Mouse (Mus musculus): ENCODE results near the gene Gm10277.
"Not testable (repeated sequence)": the region's sequence is repeated elsewhere in the genome, so short reads cannot be mapped to it uniquely, and the experiment has no call there.

Gene Gm10277

DNA sequence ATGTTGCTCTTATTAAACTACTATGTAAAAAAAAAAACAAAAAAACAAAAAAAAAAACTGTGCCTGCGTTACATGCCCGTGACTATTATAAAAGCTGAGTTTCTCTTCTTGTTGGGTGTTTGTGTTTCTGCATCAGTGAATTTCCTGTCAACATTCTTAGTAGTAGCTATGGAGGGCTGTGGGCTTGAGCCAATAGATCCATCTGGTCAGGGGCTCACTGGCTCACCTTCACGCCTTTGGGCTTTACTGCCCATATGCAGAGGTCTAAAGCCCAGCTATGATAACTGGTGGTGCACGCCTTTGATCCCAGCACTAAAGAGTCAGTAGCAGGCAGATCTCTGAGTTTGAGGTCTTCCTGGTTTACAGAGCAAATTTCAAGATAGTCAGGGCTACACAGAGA is 18.1 kb downstream of the Gm10277 start:
- DNase-seq = no peak

- peak; percentile 97 for DNase-seq
Measured at GRCm38 (mm10) chr11:77766351-77767001, 21.1 kb downstream of the Gm10277 start.

DNA sequence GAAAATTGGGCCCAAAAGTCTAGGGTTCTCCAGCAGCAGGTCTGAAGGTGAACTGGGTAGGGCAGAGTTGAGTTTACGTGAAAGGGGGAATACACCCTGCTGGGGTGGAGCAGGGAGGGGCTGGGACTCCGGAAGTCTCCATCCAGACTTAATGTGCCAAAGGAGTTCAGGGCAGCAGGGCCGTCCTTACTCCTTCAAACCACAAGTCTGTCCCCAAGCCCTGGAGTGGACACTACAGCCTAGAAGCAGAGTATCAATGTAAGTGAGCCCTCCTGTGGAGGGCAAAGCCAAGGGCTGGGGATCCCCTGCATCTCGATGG is 22.1 kb downstream of the Gm10277 start:
- DNase-seq = no peak

GRCm38 (mm10) chr11:77764694-77765458 is 22.7 kb downstream of the Gm10277 start:
- DNase-seq = peak; percentile 98

DNA sequence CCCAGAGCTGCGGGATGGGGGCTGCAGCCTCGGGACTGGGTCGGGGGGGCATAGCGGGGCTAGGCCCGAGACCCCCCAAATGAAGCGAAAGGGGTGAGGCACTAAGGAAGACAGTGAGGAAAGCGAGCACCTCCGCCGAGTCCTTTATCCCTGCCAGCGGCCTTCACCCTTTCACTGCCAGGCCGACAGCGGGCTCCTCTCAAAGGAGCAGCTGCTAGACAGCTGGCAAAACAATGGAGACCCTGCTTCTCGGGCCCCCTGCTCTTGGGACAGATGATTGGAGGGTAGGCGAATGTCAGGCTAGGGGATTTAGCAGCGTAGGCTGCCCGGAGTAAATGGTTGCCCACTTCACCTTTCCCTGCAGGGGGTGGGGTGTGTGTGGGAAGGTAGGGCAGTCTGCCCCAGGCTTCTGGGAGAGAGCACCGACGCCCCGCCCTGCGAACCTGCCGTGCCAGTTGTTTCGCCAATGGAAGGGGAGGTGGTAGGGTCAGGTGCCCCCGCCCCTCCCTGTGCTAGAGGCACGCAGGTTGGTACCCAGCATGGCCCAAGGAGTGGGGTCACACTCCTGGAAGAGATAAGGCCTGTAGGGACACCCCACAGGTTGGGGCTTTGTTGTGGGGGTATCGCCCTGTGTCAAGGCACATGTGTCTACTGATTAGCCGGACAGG is 23.7 kb downstream of the Gm10277 start:
- peak; percentile 96 for DNase-seq

DNA sequence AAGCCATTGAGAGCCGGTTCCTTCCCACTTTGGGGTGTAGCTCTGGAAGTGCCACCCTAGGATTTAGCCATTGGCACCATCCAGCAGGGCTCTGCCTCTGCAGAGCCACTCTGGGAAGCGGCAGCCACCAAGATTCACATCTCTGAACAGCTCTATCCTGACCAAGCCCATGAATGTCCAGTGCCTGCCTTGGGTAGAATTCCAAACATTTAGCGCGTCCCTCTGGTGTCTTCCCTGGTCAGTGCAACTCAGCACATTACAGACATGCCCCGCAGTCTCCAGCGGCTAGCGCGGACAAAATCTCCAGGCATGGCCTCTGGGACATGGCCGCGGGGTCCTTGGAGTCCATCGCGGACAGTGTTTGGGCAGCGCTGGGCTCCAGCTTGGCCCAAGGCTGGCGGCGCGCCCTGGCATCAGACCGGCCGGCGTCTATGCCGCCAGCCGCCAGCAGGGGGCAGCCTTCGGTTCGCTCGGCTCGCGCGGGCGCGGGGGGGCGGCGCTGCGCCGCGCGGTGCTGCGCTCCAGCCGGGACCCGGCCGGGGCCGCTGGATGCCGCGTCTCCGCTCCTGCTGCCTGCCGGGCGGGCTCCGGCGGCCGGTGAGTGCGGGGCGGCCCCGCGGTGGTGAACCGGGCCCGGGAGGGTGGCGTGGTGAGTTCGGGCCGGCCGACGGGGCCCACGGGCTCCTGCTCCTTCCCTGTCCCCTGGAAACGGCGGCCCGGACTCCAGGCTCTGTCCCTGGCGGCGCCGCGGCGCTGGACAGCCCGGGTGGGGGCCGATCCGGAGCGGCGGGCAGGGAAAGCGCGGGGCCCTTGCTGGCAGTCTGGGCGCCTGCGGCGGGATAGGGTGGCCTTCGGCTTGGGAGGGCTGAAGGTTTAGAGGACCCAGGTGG is 24.5 kb downstream of the Gm10277 start, which contains the start of gene Myo18a:
Myo18a (plus strand) TSS at position 464 of the 890 bp plus-strand sequence.
- DNase-seq = peak; percentile 98

- no peak for DNase-seq
Measured at GRCm38 (mm10) chr11:77760031-77760430, 27.5 kb downstream of the Gm10277 start.

DNA sequence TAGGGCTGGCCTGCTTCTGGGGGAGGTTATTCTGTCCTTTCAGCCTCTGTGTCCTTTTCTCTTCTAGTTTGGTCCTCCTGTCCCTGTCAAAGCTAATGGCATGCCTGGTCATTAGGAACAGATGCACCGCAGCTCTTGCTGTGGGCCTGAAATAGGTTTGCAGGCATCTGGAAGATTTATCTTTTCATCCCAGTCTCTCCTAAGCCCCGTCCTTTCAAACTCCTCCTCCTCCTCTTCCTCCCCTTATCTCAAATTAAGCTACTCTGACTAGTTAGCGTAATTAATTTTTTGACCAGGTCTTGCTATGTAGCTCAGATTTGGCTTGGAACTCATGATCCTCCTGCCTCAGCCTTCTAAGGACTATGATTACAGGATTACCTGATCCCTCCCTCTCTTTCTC is 34.1 kb downstream of the Gm10277 start:
- DNase-seq = no peak

DNA sequence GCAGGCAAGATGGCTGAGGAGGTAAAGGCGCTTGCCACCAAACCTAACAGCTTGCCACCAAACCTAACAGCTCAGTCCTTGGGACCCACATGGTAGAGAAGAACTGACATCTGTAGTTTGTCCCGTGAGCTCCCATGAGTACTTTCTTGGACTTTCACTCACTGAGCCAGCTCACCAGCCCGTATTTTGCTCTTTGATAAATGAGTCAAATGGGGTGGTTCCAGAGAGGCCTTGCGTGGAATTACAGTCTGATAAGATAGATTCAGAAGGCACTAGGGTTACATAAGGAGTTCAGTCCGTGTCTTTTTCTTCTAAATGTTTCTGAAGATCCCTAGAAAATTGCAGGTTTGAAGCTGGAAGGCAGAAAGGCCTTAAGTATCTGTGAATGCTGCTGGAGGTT is 35.0 kb downstream of the Gm10277 start:
- no peak for DNase-seq

GRCm38 (mm10) chr11:77748996-77749395 is 38.6 kb downstream of the Gm10277 start:
- no peak for DNase-seq

- not testable (repeated sequence) for DNase-seq
Measured at GRCm38 (mm10) chr11:77747103-77747502, 40.4 kb downstream of the Gm10277 start.

DNA sequence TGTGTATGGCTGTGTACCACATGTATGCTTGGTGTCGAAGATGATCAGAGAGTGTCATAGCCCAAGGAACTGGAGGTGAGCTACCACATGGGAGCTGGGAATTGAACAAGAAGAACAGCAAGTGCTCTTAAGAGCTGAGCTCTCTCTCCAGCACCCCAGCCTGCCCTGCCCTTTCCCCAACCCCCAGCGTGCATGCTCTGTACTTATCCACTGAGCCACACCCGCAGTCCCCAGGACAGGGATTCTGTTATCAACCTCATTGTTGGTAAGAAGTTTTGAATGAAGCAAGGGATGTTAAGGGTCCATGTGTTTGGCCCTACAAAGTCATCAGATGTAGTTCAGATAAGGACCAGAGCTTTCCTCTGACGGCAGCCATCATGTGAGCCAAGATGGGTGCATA is 40.9 kb downstream of the Gm10277 start:
- DNase-seq = no peak

DNA sequence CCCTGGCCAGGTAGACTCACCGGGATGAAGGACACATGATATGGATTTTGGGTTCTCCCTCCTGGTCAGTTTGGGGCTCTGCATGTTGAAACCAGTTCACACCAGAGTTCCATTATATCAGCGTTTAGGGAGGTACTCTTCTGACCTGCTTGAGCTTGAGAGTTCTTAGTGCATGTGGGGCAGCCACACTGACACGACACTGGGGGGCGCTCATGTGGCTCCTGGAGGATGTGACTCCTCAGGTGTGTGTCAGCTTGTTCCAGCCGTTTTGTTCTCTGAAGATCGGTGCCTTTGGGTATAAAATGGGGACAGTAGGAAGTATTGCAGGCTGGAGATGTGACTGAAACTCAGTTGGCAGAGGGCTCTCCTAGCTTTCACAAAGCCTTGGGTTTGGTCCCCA is 43.6 kb downstream of the Gm10277 start:
- peak; percentile 86 for DNase-seq

GRCm38 (mm10) chr11:77738555-77738954 is 49.0 kb downstream of the Gm10277 start:
- DNase-seq = no peak

- DNase-seq = peak; percentile 98
Measured at GRCm38 (mm10) chr11:77737289-77737688, 50.3 kb downstream of the Gm10277 start.

Data from heart, adult 11 months (tissue).